In the genomic region with DNA sequence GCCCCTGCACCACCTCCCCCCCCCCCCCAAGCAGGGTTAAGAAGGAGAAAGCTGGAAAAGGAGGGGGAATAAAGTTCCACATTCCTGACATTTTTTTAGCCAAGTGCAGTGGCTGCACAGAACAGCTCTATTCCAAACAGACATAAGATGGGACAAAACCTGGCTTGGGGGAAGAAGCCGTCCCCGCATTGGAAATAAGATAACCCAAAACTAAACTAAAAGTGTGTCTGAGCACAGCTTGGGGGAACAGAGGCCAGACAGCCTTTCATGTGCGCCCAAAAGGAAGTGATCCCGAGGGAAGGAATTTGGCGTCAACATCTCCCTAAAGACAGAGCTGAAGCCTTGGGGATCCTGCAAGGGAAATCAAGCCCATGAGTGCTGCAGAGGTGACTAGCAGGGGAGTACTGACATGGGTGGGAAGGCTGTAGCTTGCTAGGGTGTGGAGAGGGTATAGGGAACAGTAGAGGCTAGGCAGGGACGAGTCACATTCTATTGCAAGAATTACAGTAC, we compare ENCODE assay signal across 9 mouse cellular contexts. TPM values are rescaled to one million over a fixed set of nuclear protein-coding genes. Genes with fewer than 3 reads are reported as not detected.
DNase-seq lines count a peak whose midpoint lies in the region; ATAC-seq lines count a peak whose summit lies in the region.
"Had no signal": no experiment of that assay in that cellular context is flagged by ENCODE, and none has a peak within 500 bp of the region (broad histone marks: within the 10 kb centered on the region; RNA-seq: fewer than 3 reads in every experiment).

No protein-coding gene starts in this region.

- H3K36me3 ChIP-seq in megakaryocyte, embryonic 14.5 days (replicated peaks; ENCODE audit: low read length): no peaks in the 10 kb centered on the region
- H3K36me3 ChIP-seq in limb, embryonic 15.5 days: no peaks in the 10 kb centered on the region

- no peaks in the 10 kb centered on the region for H3K9me3 ChIP-seq in megakaryocyte, embryonic 14.5 days
- H3K9me3 ChIP-seq in limb, embryonic 15.5 days: no peaks in the 10 kb centered on the region

- no peak for ATAC-seq in megakaryocyte, adult 5-6 weeks (ENCODE audit: poor library complexity, severe bottlenecking)
- no peak for ATAC-seq in limb, embryonic 15.5 days (ENCODE audit: insufficient number of reproducible peaks, low FRiP score, low TSS enrichment, low read depth)
- no peak for ATAC-seq in inflammation-experienced regulatory T-cells, adult 6 months

- H3K4me2 ChIP-seq in limb, embryonic 15.5 days: peak overlapping the region; percentile 75

- no peak overlapping the region for H3K9ac ChIP-seq in limb, embryonic 15.5 days

- H3K27me3 ChIP-seq in megakaryocyte, embryonic 14.5 days (replicated peaks): peaks cover 16% of the 10 kb centered on the region
- no peaks in the 10 kb centered on the region for H3K27me3 ChIP-seq in limb, embryonic 15.5 days

- WGBS in limb, embryonic 15.5 days: 8% methylated on average over 6 of the region's 6 CpGs

- DNase-seq in adrenal gland, postnatal 14 days: peak; percentile 27
- DNase-seq in adrenal gland, adult 2 months: no peak
- DNase-seq in cerebellum, postnatal 4 days (ENCODE audit: low spot score in 2 of 2): no peak
- no peak for DNase-seq in spleen, adult 12 weeks (ENCODE audit: low spot score)
- DNase-seq: adrenal gland, adult 8-10 months had no signal

- H3K27ac ChIP-seq in limb, embryonic 15.5 days: peak overlapping the region; percentile 82

- peaks cover 48% of the 10 kb centered on the region for H3K4me1 ChIP-seq in megakaryocyte, embryonic 14.5 days
- H3K4me1 ChIP-seq in limb, embryonic 15.5 days: peaks cover 59% of the 10 kb centered on the region

- H3K4me3 ChIP-seq in megakaryocyte, embryonic 14.5 days (replicated peaks): peak overlapping the region; percentile 46
- H3K4me3 ChIP-seq in limb, embryonic 15.5 days: peak overlapping the region; percentile 74

RNA-seq across cellular contexts. Expression of a gene that starts 3.0 kb away (rescaled TPM):
- total RNA-seq in adrenal gland, postnatal 14 days (2021): 7.0 and 7.1 TPM in 2 replicates
- total RNA-seq in adrenal gland, adult 2 months (2021): 1 to 10 TPM; 4.0 to 5.4 TPM
- 2.0 and 2.2 TPM in 2 replicates for polyA plus RNA-seq in adrenal gland, adult 2 months (2012; rRNA removed)
- polyA plus RNA-seq in megakaryocyte, embryonic 14.5 days (2012; ENCODE audit: insufficient read depth, low replicate concordance): 0.22 TPM in 1 of 2 replicates, not detected in the other
- 13.7 and 16.3 TPM in 2 replicates for total RNA-seq in megakaryocyte, adult 5-6 weeks (2015)
- total RNA-seq in megakaryocyte, adult 5-6 weeks (2017): 2.2 and 3.0 TPM in 2 replicates
- 10.9 and 11.5 TPM in 2 replicates for polyA plus RNA-seq in limb, embryonic 15.5 days (2015; fragmentation: Nextera tagmentation; extraction: Ambion mirVana)
- polyA plus RNA-seq in inflammation-experienced regulatory T-cells, adult 6 months (2017; shearing (Covaris generic)): 1 to 10 TPM; 6.7 to 8.0 (median 7.0) TPM
